Mouse (Mus musculus): Measurements from ENCODE around the gene Slc50a1. TPM values are rescaled to one million over a fixed set of nuclear protein-coding genes. Genes with fewer than 3 reads are reported as not detected.

Gene Slc50a1
- total RNA-seq, 1 experiment from 2014 or later: 58.3 TPM

GRCm38 (mm10) chr3:89244158-89244981 lies 26.0 kb downstream of the Slc50a1 start:
- ATAC-seq (replicated peaks; ENCODE audit: insufficient number of reproducible peaks, low FRiP score, low TSS enrichment, poor library complexity, severe bottlenecking): no peak

GRCm38 (mm10) chr3:89243609-89244008 lies 26.8 kb downstream of the Slc50a1 start:
- peak; percentile 32 for ATAC-seq (replicated peaks; ENCODE audit: insufficient number of reproducible peaks, low FRiP score, low TSS enrichment, poor library complexity, severe bottlenecking)

GRCm38 (mm10) chr3:89242331-89242895 lies 28.0 kb downstream of the Slc50a1 start:
- peak; percentile 58 for ATAC-seq (replicated peaks; ENCODE audit: insufficient number of reproducible peaks, low FRiP score, low TSS enrichment, poor library complexity, severe bottlenecking)

GRCm38 (mm10) chr3:89238494-89238893 lies 31.9 kb downstream of the Slc50a1 start:
- no peak for ATAC-seq (replicated peaks; ENCODE audit: insufficient number of reproducible peaks, low FRiP score, low TSS enrichment, poor library complexity, severe bottlenecking)

- no peak for ATAC-seq (replicated peaks; ENCODE audit: insufficient number of reproducible peaks, low FRiP score, low TSS enrichment, poor library complexity, severe bottlenecking)
These were observed 32.7 kb downstream of the Slc50a1 start for GRCm38 (mm10) chr3:89237682-89238081.

DNA sequence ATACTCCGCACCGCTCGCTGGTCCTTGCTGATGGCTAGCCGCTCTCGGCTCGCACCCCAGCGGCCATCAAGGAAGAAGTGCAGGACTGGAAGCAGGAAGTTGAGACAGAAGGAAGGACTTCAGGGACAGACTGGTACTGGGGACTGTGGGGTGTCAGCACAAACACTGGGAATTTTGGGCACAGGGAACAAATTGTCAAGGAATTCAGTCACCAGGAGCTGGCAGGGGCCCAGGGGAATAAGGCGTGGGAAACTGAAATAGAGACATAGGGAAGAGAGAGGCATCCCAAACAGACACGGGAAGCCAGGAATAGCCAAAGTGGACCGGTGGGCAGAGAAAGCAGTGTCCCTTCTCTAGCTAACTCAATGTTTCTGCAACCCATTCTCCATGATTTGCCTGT lies 33.9 kb downstream of the Slc50a1 start:
- ATAC-seq (replicated peaks; ENCODE audit: insufficient number of reproducible peaks, low FRiP score, low TSS enrichment, poor library complexity, severe bottlenecking): no peak

- ATAC-seq (replicated peaks; ENCODE audit: insufficient number of reproducible peaks, low FRiP score, low TSS enrichment, poor library complexity, severe bottlenecking): peak; percentile 63
These were observed 36.7 kb downstream of the Slc50a1 start for GRCm38 (mm10) chr3:89233562-89234110.

DNA sequence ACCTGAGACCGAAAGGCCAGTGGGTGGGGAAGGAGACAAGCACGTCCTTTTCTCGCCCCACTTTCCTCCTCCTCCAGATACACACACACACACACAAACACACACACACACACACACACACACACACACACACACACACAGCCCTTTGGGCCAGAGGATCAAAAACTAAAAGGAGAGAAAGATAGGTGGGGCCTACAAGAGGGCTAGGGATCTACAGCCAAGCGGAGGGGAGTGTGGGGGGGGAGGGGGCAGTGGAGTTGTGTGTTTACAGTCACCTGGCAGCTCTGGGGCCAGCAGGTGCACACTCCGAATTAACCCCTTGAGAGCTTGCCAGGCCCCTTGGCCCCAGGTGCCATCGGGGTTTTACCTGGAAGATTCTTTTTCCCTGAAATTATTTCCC lies 37.8 kb downstream of the Slc50a1 start:
- no peak for ATAC-seq (replicated peaks; ENCODE audit: insufficient number of reproducible peaks, low FRiP score, low TSS enrichment, poor library complexity, severe bottlenecking)

DNA sequence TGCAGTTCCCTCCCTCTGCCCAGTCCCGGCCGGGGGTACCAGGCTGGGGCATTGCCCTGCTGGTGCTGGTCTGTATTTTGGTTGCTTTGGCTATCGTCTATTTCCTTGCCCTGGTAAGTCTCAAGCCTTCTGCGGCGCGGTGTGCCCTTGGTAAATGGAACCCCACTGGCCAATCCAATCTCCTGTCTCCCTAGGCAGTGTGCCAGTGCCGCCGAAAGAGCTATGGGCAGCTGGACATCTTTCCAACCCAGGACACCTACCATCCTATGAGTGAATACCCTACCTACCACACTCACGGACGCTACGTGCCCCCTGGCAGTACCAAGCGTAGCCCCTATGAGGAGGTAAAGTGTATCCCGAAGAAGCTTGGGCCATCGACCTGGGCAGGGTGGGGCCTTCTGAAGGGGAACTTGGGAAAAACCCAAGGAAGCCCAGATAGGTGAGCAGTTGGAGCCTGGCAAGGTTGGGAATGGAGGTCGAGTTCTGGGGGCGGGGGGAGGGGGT lies 38.5 kb downstream of the Slc50a1 start:
- no peak for ATAC-seq (replicated peaks; ENCODE audit: insufficient number of reproducible peaks, low FRiP score, low TSS enrichment, poor library complexity, severe bottlenecking)

DNA sequence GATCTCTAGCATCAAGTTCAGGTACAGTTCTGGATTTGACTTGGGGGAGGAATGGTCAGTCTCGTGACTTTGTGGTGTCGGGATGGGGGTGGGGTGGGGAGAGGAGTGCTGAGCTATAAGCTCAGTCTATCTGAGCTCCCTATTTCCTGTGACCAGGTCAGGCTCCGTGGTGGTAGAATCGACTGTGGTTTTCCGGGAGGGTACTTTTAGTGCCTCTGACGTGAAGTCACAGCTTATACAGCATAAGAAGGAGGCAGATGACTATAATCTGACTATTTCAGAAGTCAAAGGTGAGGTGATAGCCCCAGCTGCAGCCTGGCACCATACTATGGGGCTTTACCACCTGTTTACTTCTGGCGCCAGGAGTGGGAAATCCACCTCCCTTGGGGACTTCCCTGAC lies 39.0 kb downstream of the Slc50a1 start:
- no peak for ATAC-seq (replicated peaks; ENCODE audit: insufficient number of reproducible peaks, low FRiP score, low TSS enrichment, poor library complexity, severe bottlenecking)

GRCm38 (mm10) chr3:89230561-89230960 lies 39.8 kb downstream of the Slc50a1 start:
- ATAC-seq (replicated peaks; ENCODE audit: insufficient number of reproducible peaks, low FRiP score, low TSS enrichment, poor library complexity, severe bottlenecking): no peak

GRCm38 (mm10) chr3:89229276-89229675 lies 41.1 kb downstream of the Slc50a1 start:
- no peak for ATAC-seq (replicated peaks; ENCODE audit: insufficient number of reproducible peaks, low FRiP score, low TSS enrichment, poor library complexity, severe bottlenecking)

GRCm38 (mm10) chr3:89228836-89229235 lies 41.5 kb downstream of the Slc50a1 start, which contains the start of gene Muc1:
TSS of gene Muc1 (plus strand) at chr3:89229057.
- no peak for ATAC-seq (replicated peaks; ENCODE audit: insufficient number of reproducible peaks, low FRiP score, low TSS enrichment, poor library complexity, severe bottlenecking)

DNA sequence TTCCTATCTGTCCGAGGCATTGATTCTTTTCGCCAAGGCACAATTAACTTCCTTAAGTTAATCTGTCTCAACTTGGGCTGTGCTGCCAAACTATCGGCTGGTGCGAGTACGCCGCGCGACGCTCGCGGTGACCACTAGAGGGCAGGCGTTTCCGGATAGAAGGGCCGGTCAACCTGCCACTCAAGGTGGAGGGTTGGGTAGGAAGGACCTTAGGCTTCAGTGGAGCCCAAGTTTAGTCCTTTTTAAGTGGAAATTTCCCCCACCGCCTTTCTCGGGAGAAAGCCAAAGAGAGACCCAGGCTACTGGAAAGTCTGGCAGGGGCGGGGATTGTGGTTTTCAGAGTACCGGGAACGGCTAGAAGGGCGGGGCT lies 42.2 kb downstream of the Slc50a1 start:
- peak; percentile 65 for ATAC-seq (replicated peaks; ENCODE audit: insufficient number of reproducible peaks, low FRiP score, low TSS enrichment, poor library complexity, severe bottlenecking)

DNA sequence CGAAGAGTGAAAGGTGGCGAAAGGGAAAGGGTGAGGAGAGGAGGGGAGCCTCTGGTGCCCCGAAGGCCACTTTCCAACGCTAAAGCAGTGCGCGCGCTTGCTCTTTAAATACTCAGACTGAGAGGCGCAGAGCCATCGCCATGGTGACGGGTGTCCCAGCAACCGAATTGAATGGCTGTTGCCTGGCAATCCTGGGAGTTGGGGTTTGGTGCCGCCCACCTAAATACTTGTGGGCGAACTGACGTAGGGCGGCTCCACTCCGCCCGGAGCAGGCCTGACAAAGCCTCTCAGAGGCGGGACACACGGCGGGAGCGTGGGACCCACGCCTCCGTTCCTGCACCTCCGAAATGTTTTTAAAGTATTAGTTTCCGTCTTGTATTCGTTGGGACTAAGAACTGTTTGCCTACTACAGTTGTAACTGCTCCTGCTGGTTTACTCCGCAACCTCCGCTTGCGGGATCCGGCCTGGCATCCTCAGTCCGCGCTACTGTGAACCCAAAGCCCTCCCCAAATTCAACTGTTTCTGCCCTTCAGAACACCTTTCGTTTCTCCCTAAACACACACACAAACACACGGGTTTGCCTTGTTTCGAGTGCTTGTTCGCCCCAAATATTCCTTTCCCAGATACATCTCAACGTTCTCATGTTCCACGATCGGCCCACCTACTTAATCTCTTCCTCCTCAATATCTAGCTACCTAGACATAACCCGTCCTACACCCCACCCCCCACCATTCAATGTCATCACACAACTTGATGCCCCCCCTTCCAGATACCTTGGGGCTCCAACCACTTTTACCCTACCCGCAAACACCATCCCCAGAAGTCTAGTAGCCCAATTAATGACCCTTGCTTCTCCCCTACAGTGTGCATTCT lies 42.8 kb downstream of the Slc50a1 start:
- ATAC-seq (replicated peaks; ENCODE audit: insufficient number of reproducible peaks, low FRiP score, low TSS enrichment, poor library complexity, severe bottlenecking): peak; percentile 19; the same call in 1 of the 2 replicates

- ATAC-seq (replicated peaks; ENCODE audit: insufficient number of reproducible peaks, low FRiP score, low TSS enrichment, poor library complexity, severe bottlenecking): no peak
These were observed 43.5 kb downstream of the Slc50a1 start, which contains the start of gene Mtx1 for GRCm38 (mm10) chr3:89226900-89227299. TSS of gene Mtx1 (minus strand) at chr3:89227088.

DNA sequence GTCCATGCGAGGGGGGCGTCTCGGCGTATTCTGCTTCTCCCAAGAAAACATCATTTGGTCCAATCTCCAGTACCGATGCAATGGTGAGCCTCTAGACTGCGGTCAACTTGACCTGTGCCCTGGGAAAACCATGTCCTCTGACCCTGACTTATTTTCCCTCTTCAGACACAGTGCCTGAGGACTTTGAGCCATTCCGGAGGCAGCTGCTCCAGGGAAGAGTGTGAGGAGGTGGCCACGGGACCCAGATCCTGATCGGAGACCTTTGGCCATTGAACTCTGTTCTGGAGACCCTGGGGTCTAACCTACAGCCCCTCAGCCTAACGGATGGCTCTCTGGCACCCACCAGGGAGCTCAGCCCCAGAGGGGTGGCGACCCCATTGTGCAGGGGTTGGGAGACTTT lies 44.0 kb downstream of the Slc50a1 start:
- no peak for ATAC-seq (replicated peaks; ENCODE audit: insufficient number of reproducible peaks, low FRiP score, low TSS enrichment, poor library complexity, severe bottlenecking)

- ATAC-seq (replicated peaks; ENCODE audit: insufficient number of reproducible peaks, low FRiP score, low TSS enrichment, poor library complexity, severe bottlenecking): no peak
These were observed 44.5 kb downstream of the Slc50a1 start for GRCm38 (mm10) chr3:89225918-89226317.

DNA sequence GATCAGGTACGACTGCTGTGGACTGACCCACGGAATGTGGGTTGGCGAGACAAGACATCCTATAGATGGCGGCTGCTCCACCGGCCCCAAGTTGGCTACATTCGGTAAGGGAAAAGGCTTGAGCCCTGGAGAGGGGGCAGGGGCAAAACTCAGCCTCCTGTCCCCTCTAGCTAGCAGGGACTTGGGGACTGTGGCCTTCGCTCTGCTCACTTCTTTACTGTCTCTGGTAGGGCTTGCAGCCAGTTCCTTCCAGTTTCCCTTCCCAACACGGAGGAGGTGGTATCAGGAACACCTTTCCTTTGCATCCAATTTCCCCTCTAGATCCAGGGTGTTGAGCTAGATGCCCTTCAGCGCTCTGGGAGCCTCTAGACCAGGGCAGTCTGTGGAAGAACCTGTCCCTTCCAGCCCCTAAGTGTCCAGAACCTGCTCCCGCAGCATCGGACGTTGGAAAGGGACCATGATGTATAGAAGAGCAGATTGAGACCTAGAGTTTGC lies 45.0 kb downstream of the Slc50a1 start:
- ATAC-seq (replicated peaks; ENCODE audit: insufficient number of reproducible peaks, low FRiP score, low TSS enrichment, poor library complexity, severe bottlenecking): no peak
